Mouse (Mus musculus): ENCODE measurements at regions not wholly inside any gene's neighbourhood (a gene's known extent, or its start where the extent isn't known, plus 50 kb on each side); places are given as distances from the start of the nearest gene placed in this dataset.

GRCm38 (mm10) chr14:106924026-106924425 is 818.0 kb downstream of the Trim52 start:
- no peak for ATAC-seq (replicated peaks in 1 of 2; ENCODE audit: insufficient read depth in 1 of 2, low FRiP score in 2 of 2, low TSS enrichment in 1 of 2, low read depth in 1 of 2, poor library complexity in 2 of 2, severe bottlenecking in 2 of 2)

- no peak for ATAC-seq (replicated peaks in 1 of 2; ENCODE audit: insufficient read depth in 1 of 2, low FRiP score in 2 of 2, low TSS enrichment in 1 of 2, low read depth in 1 of 2, poor library complexity in 2 of 2, severe bottlenecking in 2 of 2)
Measured at GRCm38 (mm10) chr14:106924443-106924842, 818.4 kb downstream of the Trim52 start.

GRCm38 (mm10) chr14:106945261-106945660 is 839.3 kb downstream of the Trim52 start:
- no peak for ATAC-seq (replicated peaks in 1 of 2; ENCODE audit: insufficient read depth in 1 of 2, low FRiP score in 2 of 2, low TSS enrichment in 1 of 2, low read depth in 1 of 2, poor library complexity in 2 of 2, severe bottlenecking in 2 of 2)

- ATAC-seq (replicated peaks in 1 of 2; ENCODE audit: insufficient read depth in 1 of 2, low FRiP score in 2 of 2, low TSS enrichment in 1 of 2, low read depth in 1 of 2, poor library complexity in 2 of 2, severe bottlenecking in 2 of 2): no peak
Measured at GRCm38 (mm10) chr14:106977958-106978357, 872.0 kb downstream of the Trim52 start.

- no peak for ATAC-seq (replicated peaks in 1 of 2; ENCODE audit: insufficient read depth in 1 of 2, low FRiP score in 2 of 2, low TSS enrichment in 1 of 2, low read depth in 1 of 2, poor library complexity in 2 of 2, severe bottlenecking in 2 of 2)
Measured at GRCm38 (mm10) chr14:106980752-106981151, 874.8 kb downstream of the Trim52 start.

- ATAC-seq (replicated peaks in 1 of 2; ENCODE audit: insufficient read depth in 1 of 2, low FRiP score in 2 of 2, low TSS enrichment in 1 of 2, low read depth in 1 of 2, poor library complexity in 2 of 2, severe bottlenecking in 2 of 2): no peak
Measured at GRCm38 (mm10) chr14:106997565-106998279, 891.7 kb downstream of the Trim52 start.

GRCm38 (mm10) chr14:107004981-107005380 is 899.0 kb downstream of the Trim52 start:
- no peak for ATAC-seq (replicated peaks in 1 of 2; ENCODE audit: insufficient read depth in 1 of 2, low FRiP score in 2 of 2, low TSS enrichment in 1 of 2, low read depth in 1 of 2, poor library complexity in 2 of 2, severe bottlenecking in 2 of 2)

- ATAC-seq (replicated peaks in 1 of 2; ENCODE audit: insufficient read depth in 1 of 2, low FRiP score in 2 of 2, low TSS enrichment in 1 of 2, low read depth in 1 of 2, poor library complexity in 2 of 2, severe bottlenecking in 2 of 2): no peak
Measured at GRCm38 (mm10) chr14:107009617-107010016, 903.6 kb downstream of the Trim52 start.

GRCm38 (mm10) chr14:107033807-107034206 is 927.8 kb downstream of the Trim52 start:
- no peak for ATAC-seq (replicated peaks in 1 of 2; ENCODE audit: insufficient read depth in 1 of 2, low FRiP score in 2 of 2, low TSS enrichment in 1 of 2, low read depth in 1 of 2, poor library complexity in 2 of 2, severe bottlenecking in 2 of 2)

GRCm38 (mm10) chr14:107051946-107052551 is 946.1 kb downstream of the Trim52 start:
- peak; percentile 69 to 73 for ATAC-seq (replicated peaks in 1 of 2; ENCODE audit: insufficient read depth in 1 of 2, low FRiP score in 2 of 2, low TSS enrichment in 1 of 2, low read depth in 1 of 2, poor library complexity in 2 of 2, severe bottlenecking in 2 of 2)

- ATAC-seq (replicated peaks in 1 of 2; ENCODE audit: insufficient read depth in 1 of 2, low FRiP score in 2 of 2, low TSS enrichment in 1 of 2, low read depth in 1 of 2, poor library complexity in 2 of 2, severe bottlenecking in 2 of 2): no peak
Measured at GRCm38 (mm10) chr14:107068592-107068991, 962.6 kb downstream of the Trim52 start.

- ATAC-seq (replicated peaks in 1 of 2; ENCODE audit: insufficient read depth in 1 of 2, low FRiP score in 2 of 2, low TSS enrichment in 1 of 2, low read depth in 1 of 2, poor library complexity in 2 of 2, severe bottlenecking in 2 of 2): no peak
Measured at GRCm38 (mm10) chr14:107080407-107080806, 974.4 kb downstream of the Trim52 start.

All from hematopoietic stem cell, adult 5-6 weeks (primary cell).